8 mouse cellular contexts compared by ENCODE assay signal in genomic region chr11:31550747-31551613, GRCm38 (mm10).
DNase-seq lines count a peak whose midpoint lies in the region; ATAC-seq lines count a peak whose summit lies in the region.

No protein-coding gene starts in this region.

- ATAC-seq in hindbrain, embryonic 13.5 days (ENCODE audit: low FRiP score): 0 out of 2 replicates have a peak, but pooled peaks have one; percentile 24
- no peak for ATAC-seq in hindbrain, embryonic 16.5 days
- ATAC-seq in embryonic facial prominence, embryonic 14.5 days (ENCODE audit: low read depth): peak; percentile 71
- ATAC-seq in lung, embryonic 16.5 days (ENCODE audit: low read depth): peak; percentile 89

- peak; percentile 29 for DNase-seq in embryonic facial prominence, embryonic 14.5 days (ENCODE audit: low spot score)
- peak; percentile 84 to 89 for DNase-seq in heart, postnatal 10 days
- no peak for DNase-seq in layer of hippocampus, adult 9-11 months
- DNase-seq in yolk sac, embryonic 10.5 days (ENCODE audit: low spot score): no peak
- no peak for DNase-seq in layer of hippocampus, postnatal 36 days

- intact Hi-C loops in heart, postnatal 10 days (cut with DNase I): no loop called here

- no peak overlapping the region for H3K27ac ChIP-seq in hindbrain, embryonic 13.5 days
- no peak overlapping the region for H3K27ac ChIP-seq in hindbrain, embryonic 16.5 days (ENCODE audit: low read depth, low read length)
- no peak overlapping the region for H3K27ac ChIP-seq in embryonic facial prominence, embryonic 14.5 days (replicated peaks; ENCODE audit: low read depth, low read length)
- peak overlapping the region; percentile 83 for H3K27ac ChIP-seq in lung, embryonic 16.5 days (ENCODE audit: low read length)

- H3K27me3 ChIP-seq in hindbrain, embryonic 13.5 days: no peaks in the 10 kb centered on the region
- no peaks in the 10 kb centered on the region for H3K27me3 ChIP-seq in hindbrain, embryonic 16.5 days (replicated peaks; ENCODE audit: control insufficient read depth, insufficient read depth, low read length)
- H3K27me3 ChIP-seq in embryonic facial prominence, embryonic 14.5 days (replicated peaks; ENCODE audit: control insufficient read depth, insufficient read depth, low read length): no peaks in the 10 kb centered on the region
- no peaks in the 10 kb centered on the region for H3K27me3 ChIP-seq in lung, embryonic 16.5 days (ENCODE audit: control insufficient read depth, insufficient read depth, low read depth, low read length)

- H3K4me3 ChIP-seq in hindbrain, embryonic 13.5 days: no peak overlapping the region
- H3K4me3 ChIP-seq in hindbrain, embryonic 16.5 days (ENCODE audit: low read length): no peak overlapping the region
- H3K4me3 ChIP-seq in embryonic facial prominence, embryonic 14.5 days (ENCODE audit: low read depth, low read length): no peak overlapping the region
- no peak overlapping the region for H3K4me3 ChIP-seq in lung, embryonic 16.5 days (ENCODE audit: low read length)

- 57% methylated on average over 6 of the region's 6 CpGs for WGBS in hindbrain, embryonic 13.5 days
- WGBS in hindbrain, embryonic 16.5 days: 58% methylated on average over 6 of the region's 6 CpGs
- 54% methylated on average over 6 of the region's 6 CpGs for WGBS in embryonic facial prominence, embryonic 14.5 days
- 39% methylated on average over 6 of the region's 6 CpGs for WGBS in lung, embryonic 16.5 days

- no peak overlapping the region for H3K9ac ChIP-seq in hindbrain, embryonic 13.5 days
- H3K9ac ChIP-seq in hindbrain, embryonic 16.5 days (ENCODE audit: low read depth, low read length): no peak overlapping the region
- H3K9ac ChIP-seq in embryonic facial prominence, embryonic 14.5 days (ENCODE audit: low read depth, low read length): no peak overlapping the region
- no peak overlapping the region for H3K9ac ChIP-seq in lung, embryonic 16.5 days (ENCODE audit: low read length)

- peaks cover 7% of the 10 kb centered on the region for H3K4me1 ChIP-seq in hindbrain, embryonic 13.5 days (replicated peaks)
- no peaks in the 10 kb centered on the region for H3K4me1 ChIP-seq in hindbrain, embryonic 16.5 days (ENCODE audit: control insufficient read depth, insufficient read depth, low read depth, low read length)
- H3K4me1 ChIP-seq in embryonic facial prominence, embryonic 14.5 days (ENCODE audit: control insufficient read depth, insufficient read depth, low read length): peaks cover 4% of the 10 kb centered on the region; the same call in 1 of the 2 replicates
- H3K4me1 ChIP-seq in lung, embryonic 16.5 days (replicated peaks; ENCODE audit: control insufficient read depth, insufficient read depth, low read length): no peaks in the 10 kb centered on the region; the same call in none of the 2 replicates

- 0 out of 2 replicates have a peak, but pooled peaks cover 4% of the 10 kb centered on the region for H3K9me3 ChIP-seq in hindbrain, embryonic 13.5 days
- H3K9me3 ChIP-seq in hindbrain, embryonic 16.5 days (ENCODE audit: control insufficient read depth, low read length): no peaks in the 10 kb centered on the region
- H3K9me3 ChIP-seq in embryonic facial prominence, embryonic 14.5 days (ENCODE audit: control insufficient read depth, low read length): peaks cover 5% of the 10 kb centered on the region; the same call in 1 of the 2 replicates
- no peaks in the 10 kb centered on the region for H3K9me3 ChIP-seq in lung, embryonic 16.5 days (ENCODE audit: control insufficient read depth, low read length)

- H3K4me2 ChIP-seq in hindbrain, embryonic 13.5 days: no peak overlapping the region
- no peak overlapping the region for H3K4me2 ChIP-seq in hindbrain, embryonic 16.5 days (ENCODE audit: low read length)
- no peak overlapping the region for H3K4me2 ChIP-seq in embryonic facial prominence, embryonic 14.5 days (ENCODE audit: low read depth, low read length)
- H3K4me2 ChIP-seq in lung, embryonic 16.5 days (ENCODE audit: low read depth, low read length): no peak overlapping the region

- H3K36me3 ChIP-seq in hindbrain, embryonic 13.5 days: no peaks in the 10 kb centered on the region
- no peaks in the 10 kb centered on the region for H3K36me3 ChIP-seq in hindbrain, embryonic 16.5 days (ENCODE audit: control insufficient read depth, insufficient read depth, low read length)
- H3K36me3 ChIP-seq in embryonic facial prominence, embryonic 14.5 days (ENCODE audit: control insufficient read depth, insufficient read depth, low read length): no peaks in the 10 kb centered on the region
- H3K36me3 ChIP-seq in lung, embryonic 16.5 days (ENCODE audit: control insufficient read depth, insufficient read depth, low read length): no peaks in the 10 kb centered on the region

Comparison
In these comparisons a context has a peak if more than half of its experiments do, and no peak if none do; other contexts are left out.
1. DNase-seq: peak in embryonic facial prominence, embryonic 14.5 days (single experiment) and heart, postnatal 10 days (2 of 2); none in layer of hippocampus, adult 9-11 months (single experiment), yolk sac, embryonic 10.5 days (single experiment) and layer of hippocampus, postnatal 36 days (0 of 2).